9 mouse cellular contexts compared by ENCODE assay signal in genomic region chr4:124570977-124571376, GRCm38 (mm10). TPM values are rescaled to one million over a fixed set of nuclear protein-coding genes. Genes with fewer than 3 reads are reported as not detected.
DNase-seq lines count a peak whose midpoint lies in the region; ATAC-seq and TF ChIP-seq lines count a peak whose summit lies in the region.
"Had no signal": no experiment of that assay in that cellular context is flagged by ENCODE, and none has a peak within 500 bp of the region (broad histone marks: within the 10 kb centered on the region; RNA-seq: fewer than 3 reads in every experiment).

No protein-coding gene starts in this region.

- H3K4me3 ChIP-seq in kidney, adult 2 months (ENCODE audit: insufficient read depth, low read depth, low read length), result no peak overlapping the region
- H3K4me3 ChIP-seq in kidney, embryonic 15.5 days (replicated peaks), result no peak overlapping the region
- no peak overlapping the region for H3K4me3 ChIP-seq in forebrain, embryonic 16.5 days (replicated peaks; ENCODE audit: low read length)
- H3K4me3 ChIP-seq in hindbrain, embryonic 14.5 days (replicated peaks; ENCODE audit: low read length), result no peak overlapping the region

- ATAC-seq in kidney, embryonic 15.5 days (replicated peaks; ENCODE audit: low FRiP score), result no peak
- peak; percentile 16; the same call in 1 of the 2 replicates for ATAC-seq in forebrain, embryonic 16.5 days
- ATAC-seq in hindbrain, embryonic 14.5 days (ENCODE audit: low FRiP score), result no peak

- TF ChIP-seq CTCF in kidney, adult 2 months (conservative IDR thresholded peaks at IDR 0.05; ENCODE audit: insufficient read depth, insufficient read length, low read depth, low read length), result no peak

- intact Hi-C loops in heart, postnatal 36 days (cut with DNase I), result no loop called here

- no peaks in the 10 kb centered on the region for H3K4me1 ChIP-seq in kidney, adult 2 months (ENCODE audit: control insufficient read depth, insufficient read depth, low read length)
- peaks cover 45% of the 10 kb centered on the region for H3K4me1 ChIP-seq in kidney, embryonic 15.5 days
- peaks cover 41% of the 10 kb centered on the region for H3K4me1 ChIP-seq in forebrain, embryonic 16.5 days (replicated peaks; ENCODE audit: control insufficient read depth, insufficient read depth, low read length)
- H3K4me1 ChIP-seq in hindbrain, embryonic 14.5 days (replicated peaks; ENCODE audit: control insufficient read depth, insufficient read depth, low read length), result peaks cover 11% of the 10 kb centered on the region

- H3K4me2 ChIP-seq in kidney, embryonic 15.5 days, result no peak overlapping the region
- H3K4me2 ChIP-seq in forebrain, embryonic 16.5 days (ENCODE audit: low read length), result no peak overlapping the region
- no peak overlapping the region for H3K4me2 ChIP-seq in hindbrain, embryonic 14.5 days (replicated peaks)

- no peaks in the 10 kb centered on the region for H3K9me3 ChIP-seq in kidney, embryonic 15.5 days (replicated peaks)
- no peaks in the 10 kb centered on the region for H3K9me3 ChIP-seq in forebrain, embryonic 16.5 days (ENCODE audit: control insufficient read depth, low read length)
- no peaks in the 10 kb centered on the region for H3K9me3 ChIP-seq in hindbrain, embryonic 14.5 days (ENCODE audit: control insufficient read depth, low read length)

- peaks cover 3% of the 10 kb centered on the region; the same call in 1 of the 2 replicates for H3K27me3 ChIP-seq in kidney, adult 2 months (replicated peaks; ENCODE audit: control insufficient read depth, insufficient read depth, low read length)
- peaks cover 62% of the 10 kb centered on the region for H3K27me3 ChIP-seq in kidney, embryonic 15.5 days
- no peaks in the 10 kb centered on the region; the same call in 1 of the 2 replicates for H3K27me3 ChIP-seq in forebrain, embryonic 16.5 days (replicated peaks; ENCODE audit: control insufficient read depth, insufficient read depth, low read length)
- H3K27me3 ChIP-seq in hindbrain, embryonic 14.5 days (ENCODE audit: control insufficient read depth, insufficient read depth, low read length), result peaks cover 39% of the 10 kb centered on the region

- H3K36me3 ChIP-seq in kidney, adult 2 months (ENCODE audit: control insufficient read depth, insufficient read depth, low read length), result no peaks in the 10 kb centered on the region
- no peaks in the 10 kb centered on the region for H3K36me3 ChIP-seq in kidney, embryonic 15.5 days
- H3K36me3 ChIP-seq in forebrain, embryonic 16.5 days (ENCODE audit: control insufficient read depth, insufficient read depth), result no peaks in the 10 kb centered on the region
- H3K36me3 ChIP-seq in hindbrain, embryonic 14.5 days (replicated peaks; ENCODE audit: control insufficient read depth, insufficient read depth), result no peaks in the 10 kb centered on the region

- WGBS in kidney, adult 2 months, result 49% methylated on average over 9 of the region's 9 CpGs
- 57% methylated on average over 9 of the region's 9 CpGs for WGBS in kidney, embryonic 15.5 days
- 20% methylated on average over 9 of the region's 9 CpGs for WGBS in forebrain, embryonic 16.5 days
- 76% methylated on average over 9 of the region's 9 CpGs for WGBS in hindbrain, embryonic 14.5 days

- no peak overlapping the region for H3K27ac ChIP-seq in kidney, adult 2 months (ENCODE audit: insufficient read depth, low read depth, low read length)
- H3K27ac ChIP-seq in kidney, embryonic 15.5 days, result no peak overlapping the region
- no peak overlapping the region for H3K27ac ChIP-seq in forebrain, embryonic 16.5 days (ENCODE audit: low read length)
- no peak overlapping the region for H3K27ac ChIP-seq in hindbrain, embryonic 14.5 days
- H3K27ac ChIP-seq: liver, embryonic 14.5 days had no signal

- TF ChIP-seq POLR2A in kidney, adult 2 months (IDR thresholded peaks at IDR 0.05; ENCODE audit: low read depth, low read length), result no peak

- DNase-seq in kidney, adult 2 months, result peak; percentile 19
- DNase-seq in heart, postnatal 36 days, result peak; percentile 78 to 79
- DNase-seq in ovary, adult 18-20 months (ENCODE audit: low spot score), result peak; percentile 22
- DNase-seq in hindbrain, embryonic 14.5 days (ENCODE audit: low spot score), result no peak
- no peak for DNase-seq in thymus, postnatal 0 days (ENCODE audit: low spot score)
- no peak for DNase-seq in cerebellum, adult 8-10 months

- H3K9ac ChIP-seq in kidney, embryonic 15.5 days, result no peak overlapping the region
- no peak overlapping the region for H3K9ac ChIP-seq in forebrain, embryonic 16.5 days (replicated peaks; ENCODE audit: low read depth, low read length)
- no peak overlapping the region for H3K9ac ChIP-seq in hindbrain, embryonic 14.5 days
- H3K9ac ChIP-seq: liver, embryonic 14.5 days had no signal

RNA-seq across cellular contexts. Expression of gene 3100002H09Rik, which starts 39.6 kb away (rescaled TPM):
- polyA plus RNA-seq in kidney, adult 2 months (2012; rRNA removed), result not detected in 2 replicates
- not detected in 2 replicates for polyA plus RNA-seq in kidney, embryonic 15.5 days (2015; fragmentation: Nextera tagmentation; extraction: Ambion mirVana)
- 1.1 and 1.7 TPM in 2 replicates for polyA plus RNA-seq in forebrain, embryonic 16.5 days (2015; fragmentation: Nextera tagmentation; extraction: Ambion mirVana)
- total RNA-seq in heart, postnatal 36 days (2021), result not detected
- polyA plus RNA-seq in hindbrain, embryonic 14.5 days (2014; fragmentation: Nextera tagmentation; extraction: Ambion mirVana), result not detected in 2 replicates
- polyA plus RNA-seq in thymus, postnatal 0 days (2015; fragmentation: Nextera tagmentation; extraction: Ambion mirVana), result not detected in 2 replicates
- polyA plus RNA-seq: liver, embryonic 14.5 days had no signal

Comparison
In these comparisons a context has a peak if more than half of its experiments do, and no peak if none do; other contexts are left out.
1. DNase-seq: peak in kidney, adult 2 months (single experiment), heart, postnatal 36 days (2 of 2) and ovary, adult 18-20 months (single experiment); none in hindbrain, embryonic 14.5 days (single experiment), thymus, postnatal 0 days (single experiment) and cerebellum, adult 8-10 months (single experiment).